Mouse (Mus musculus): ENCODE measurements around the gene Gdpd1. TPM values are rescaled to one million over a fixed set of nuclear protein-coding genes. Genes with fewer than 3 reads are reported as not detected.

Gene Gdpd1
- 55.6 TPM for polyA plus RNA-seq (2015; fragmentation: Illumina TruSeq; extraction: RNeasy Lipid Tissue Mini Kit (QIAGEN cat#74804); ENCODE audit: low read depth, low replicate concordance)

GRCm38 (mm10) chr11:87073866-87074440 lies at the start of gene Gdpd1:
Gene Gdpd1, minus strand, starts transcription at chr11:87074062.

GRCm38 (mm10) chr11:87108755-87109518 lies 35.1 kb upstream of the Gdpd1 start, which contains the start of gene Ska2:
Gene Ska2, plus strand, starts transcription at chr11:87109234.

GRCm38 (mm10) chr11:87108409-87108754 lies 34.5 kb upstream of the Gdpd1 start, which contains the start of gene Prr11:
Gene Prr11, minus strand, starts transcription at chr11:87108708.

GRCm38 (mm10) chr11:87086290-87086984 lies 12.6 kb upstream of the Gdpd1 start, which contains the start of gene Smg8:
Gene Smg8, minus strand, starts transcription at chr11:87086774.

GRCm38 (mm10) chr11:86993041-86994037 lies 80.5 kb downstream of the Gdpd1 start, which contains the start of gene Ypel2:
Gene Ypel2, minus strand, starts transcription at chr11:86993707.

Other genes with a start within 250 kb of the Gdpd1 start
- gene Ypel2, start 80.4 kb downstream of the Gdpd1 start, polyA plus RNA-seq (2015; fragmentation: Illumina TruSeq; extraction: RNeasy Lipid Tissue Mini Kit (QIAGEN cat#74804); ENCODE audit: low read depth, low replicate concordance), result 26.3 TPM
- gene Smg8, start 12.7 kb upstream of the Gdpd1 start, polyA plus RNA-seq (2015; fragmentation: Illumina TruSeq; extraction: RNeasy Lipid Tissue Mini Kit (QIAGEN cat#74804); ENCODE audit: low read depth, low replicate concordance), result 12.8 TPM
- 0.40 TPM for gene Prr11, start 34.6 kb upstream of the Gdpd1 start, polyA plus RNA-seq (2015; fragmentation: Illumina TruSeq; extraction: RNeasy Lipid Tissue Mini Kit (QIAGEN cat#74804); ENCODE audit: low read depth, low replicate concordance)
- gene Ska2, start 35.2 kb upstream of the Gdpd1 start, polyA plus RNA-seq (2015; fragmentation: Illumina TruSeq; extraction: RNeasy Lipid Tissue Mini Kit (QIAGEN cat#74804); ENCODE audit: low read depth, low replicate concordance), result 18.7 TPM
- gene Trim37, start 53.0 kb upstream of the Gdpd1 start, polyA plus RNA-seq (2015; fragmentation: Illumina TruSeq; extraction: RNeasy Lipid Tissue Mini Kit (QIAGEN cat#74804); ENCODE audit: low read depth, low replicate concordance), result 184 TPM